Mouse (Mus musculus) R1 (cell line): ENCODE data around the gene Gm13290.
"Not testable (repeated sequence)": the region's sequence is repeated elsewhere in the genome, so short reads cannot be mapped to it uniquely, and the experiment has no call there.

Experiments used
- DNase-seq: peaks from one replicate; pipeline ENCODE4 v3.0.0-alpha.2; 2018; ENCODE audit warnings: low read depth, low spot score

Gm13290 gene

DNA sequence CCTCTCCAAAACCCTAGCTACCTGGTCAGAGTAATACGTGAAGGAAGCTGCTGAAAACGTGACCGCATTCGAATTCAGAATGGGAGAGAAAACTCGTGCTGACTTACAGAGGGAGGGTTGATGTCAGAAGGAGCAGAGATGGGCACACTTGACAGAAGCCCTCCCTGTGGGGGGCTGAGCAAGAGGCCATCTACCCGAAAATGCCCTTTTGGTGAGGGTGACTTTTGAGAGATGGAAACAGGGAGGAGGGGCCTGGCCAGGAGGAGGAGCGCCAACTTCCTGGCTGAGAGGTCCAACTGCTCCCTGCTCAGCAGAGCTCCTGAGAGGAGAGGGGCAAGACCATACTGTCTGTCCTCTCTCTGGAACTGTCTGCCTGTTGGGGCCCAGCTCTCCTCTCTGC, 8.2 kb downstream of the Gm13290 start, which contains the start of gene Ifnz:
Ifnz (plus strand) TSS at position 301 of the 400 bp plus-strand sequence.
- not testable (repeated sequence) for DNase-seq

DNA sequence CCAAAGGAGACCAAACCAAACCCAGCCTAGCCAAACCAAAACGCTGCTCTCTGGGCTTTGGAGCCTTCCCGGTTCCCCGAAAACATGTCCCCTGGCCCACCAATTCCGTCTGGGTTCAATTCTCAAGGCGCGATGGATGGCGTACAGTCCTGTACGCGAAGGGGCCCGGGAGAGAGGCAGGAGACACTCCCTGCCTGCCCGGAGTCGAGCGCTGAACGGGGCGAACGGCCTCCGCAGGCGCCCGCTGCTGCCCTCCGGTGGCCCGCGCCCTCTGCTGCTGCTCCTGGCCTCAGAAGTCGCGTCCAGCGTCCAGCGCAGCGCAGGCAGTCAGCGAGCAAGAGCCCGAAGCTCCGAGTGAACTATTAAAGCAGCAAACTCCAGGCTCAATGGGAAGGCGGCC, 8.7 kb downstream of the Gm13290 start:
- not testable (repeated sequence) for DNase-seq

DNA sequence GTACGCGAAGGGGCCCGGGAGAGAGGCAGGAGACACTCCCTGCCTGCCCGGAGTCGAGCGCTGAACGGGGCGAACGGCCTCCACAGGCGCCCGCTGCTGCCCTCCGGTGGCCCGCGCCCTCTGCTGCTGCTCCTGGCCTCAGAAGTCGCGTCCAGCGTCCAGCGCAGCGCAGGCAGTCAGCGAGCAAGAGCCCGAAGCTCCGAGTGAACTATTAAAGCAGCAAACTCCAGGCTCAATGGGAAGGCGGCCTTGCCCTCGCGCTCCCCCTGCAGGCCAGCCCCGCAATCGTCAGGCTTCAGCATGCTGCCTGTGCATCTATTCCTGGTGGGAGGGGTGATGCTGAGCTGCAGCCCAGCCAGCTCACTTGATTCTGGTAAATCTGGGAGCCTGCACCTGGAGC, 11.8 kb downstream of the Gm13290 start, which contains the start of gene Gm13276:
Gm13276 (plus strand) TSS at position 301 of the 400 bp plus-strand sequence.
- not testable (repeated sequence) for DNase-seq

GRCm38 (mm10) chr4:88788402-88788801, 14.8 kb downstream of the Gm13290 start, which contains the start of gene Gm13277:
Gm13277 (plus strand) TSS chr4:88788632.
- DNase-seq = not testable (repeated sequence)

- DNase-seq = not testable (repeated sequence)
Observed at GRCm38 (mm10) chr4:88791250-88791649, 17.6 kb downstream of the Gm13290 start, which contains the start of gene Gm13278. Gm13278 (plus strand) TSS chr4:88791550.

DNA sequence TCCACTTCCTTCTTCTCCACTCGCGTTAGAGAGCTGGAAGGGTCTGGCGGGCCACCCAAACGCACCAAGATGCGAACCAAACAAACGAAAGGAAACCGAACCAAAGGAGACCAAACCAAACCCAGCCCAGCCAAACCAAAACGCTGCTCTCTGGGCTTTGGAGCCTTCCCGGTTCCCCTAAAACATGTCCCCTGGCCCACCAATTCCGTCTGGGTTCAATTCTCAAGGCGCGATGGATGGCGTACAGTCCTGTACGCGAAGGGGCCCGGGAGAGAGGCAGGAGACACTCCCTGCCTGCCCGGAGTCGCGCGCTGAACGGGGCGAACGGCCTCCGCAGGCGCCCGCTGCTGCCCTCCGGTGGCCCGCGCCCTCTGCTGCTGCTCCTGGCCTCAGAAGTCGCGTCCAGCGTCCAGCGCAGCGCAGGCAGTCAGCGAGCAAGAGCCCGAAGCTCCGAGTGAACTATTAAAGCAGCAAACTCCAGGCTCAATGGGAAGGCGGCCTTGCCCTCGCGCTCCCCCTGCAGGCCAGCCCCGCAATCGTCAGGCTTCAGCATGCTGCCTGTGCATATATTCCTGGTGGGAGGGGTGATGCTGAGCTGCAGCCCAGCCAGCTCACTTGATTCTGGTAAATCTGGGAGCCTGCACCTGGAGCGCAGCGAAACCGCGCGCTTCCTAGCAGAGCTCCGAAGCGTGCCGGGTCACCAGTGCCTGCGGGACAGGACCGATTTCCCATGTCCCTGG, 20.5 kb downstream of the Gm13290 start, which contains the start of gene Gm13275:
Gm13275 (plus strand) TSS at position 552 of the 740 bp plus-strand sequence.
- DNase-seq = not testable (repeated sequence)

DNA sequence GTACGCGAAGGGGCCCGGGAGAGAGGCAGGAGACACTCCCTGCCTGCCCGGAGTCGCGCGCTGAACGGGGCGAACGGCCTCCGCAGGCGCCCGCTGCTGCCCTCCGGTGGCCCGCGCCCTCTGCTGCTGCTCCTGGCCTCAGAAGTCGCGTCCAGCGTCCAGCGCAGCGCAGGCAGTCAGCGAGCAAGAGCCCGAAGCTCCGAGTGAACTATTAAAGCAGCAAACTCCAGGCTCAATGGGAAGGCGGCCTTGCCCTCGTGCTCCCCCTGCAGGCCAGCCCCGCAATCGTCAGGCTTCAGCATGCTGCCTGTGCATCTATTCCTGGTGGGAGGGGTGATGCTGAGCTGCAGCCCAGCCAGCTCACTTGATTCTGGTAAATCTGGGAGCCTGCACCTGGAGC, 23.5 kb downstream of the Gm13290 start, which contains the start of gene Gm13279:
Gm13279 (plus strand) TSS at position 301 of the 400 bp plus-strand sequence.
- not testable (repeated sequence) for DNase-seq

DNA sequence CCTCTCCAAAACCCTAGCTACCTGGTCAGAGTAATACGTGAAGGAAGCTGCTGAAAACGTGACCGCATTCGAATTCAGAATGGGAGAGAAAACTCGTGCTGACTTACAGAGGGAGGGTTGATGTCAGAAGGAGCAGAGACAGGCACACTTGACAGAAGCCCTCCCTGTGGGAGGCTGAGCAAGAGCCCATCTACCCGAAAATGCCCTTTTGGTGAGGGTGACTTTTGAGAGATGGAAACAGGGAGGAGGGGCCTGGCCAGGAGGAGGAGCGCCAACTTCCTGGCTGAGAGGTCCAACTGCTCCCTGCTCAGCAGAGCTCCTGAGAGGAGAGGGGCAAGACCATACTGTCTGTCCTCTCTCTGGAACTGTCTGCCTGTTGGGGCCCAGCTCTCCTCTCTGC, 25.7 kb downstream of the Gm13290 start, which contains the start of gene Gm13285:
Gm13285 (plus strand) TSS at position 301 of the 400 bp plus-strand sequence.
- DNase-seq = not testable (repeated sequence)

- DNase-seq = not testable (repeated sequence)
Observed at GRCm38 (mm10) chr4:88802954-88803353, 29.3 kb downstream of the Gm13290 start, which contains the start of gene Gm13287. Gm13287 (plus strand) TSS chr4:88803254.

GRCm38 (mm10) chr4:88805231-88805630, 31.6 kb downstream of the Gm13290 start, which contains the start of gene Gm13288:
Gm13288 (plus strand) TSS chr4:88805531.
- not testable (repeated sequence) for DNase-seq

DNA sequence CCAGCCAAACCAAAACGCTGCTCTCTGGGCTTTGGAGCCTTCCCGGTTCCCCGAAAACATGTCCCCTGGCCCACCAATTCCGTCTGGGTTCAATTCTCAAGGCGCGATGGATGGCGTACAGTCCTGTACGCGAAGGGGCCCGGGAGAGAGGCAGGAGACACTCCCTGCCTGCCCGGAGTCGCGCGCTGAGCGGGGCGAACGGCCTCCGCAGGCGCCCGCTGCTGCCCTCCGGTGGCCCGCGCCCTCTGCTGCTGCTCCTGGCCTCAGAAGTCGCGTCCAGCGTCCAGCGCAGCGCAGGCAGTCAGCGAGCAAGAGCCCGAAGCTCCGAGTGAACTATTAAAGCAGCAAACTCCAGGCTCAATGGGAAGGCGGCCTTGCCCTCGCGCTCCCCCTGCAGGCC, 32.1 kb downstream of the Gm13290 start:
- DNase-seq = not testable (repeated sequence)

DNA sequence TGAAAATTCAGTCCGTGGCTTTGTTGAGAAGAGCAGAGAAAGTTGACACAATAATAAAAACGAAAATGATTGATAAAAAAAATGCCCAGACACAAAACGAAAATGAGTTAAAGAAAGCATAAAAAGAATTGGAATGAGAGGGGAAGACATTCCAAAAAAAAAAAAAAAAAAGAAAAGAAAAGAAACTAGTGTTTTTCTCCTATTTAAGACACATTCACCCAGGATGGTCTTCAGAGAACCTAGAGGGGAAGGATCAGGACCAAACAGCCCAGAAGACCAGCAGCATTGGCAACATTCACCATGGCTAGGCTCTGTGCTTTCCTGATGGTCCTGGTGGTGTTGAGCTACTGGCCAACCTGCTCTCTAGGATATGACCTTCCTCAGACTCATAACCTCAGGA, 42.3 kb downstream of the Gm13290 start, which contains the start of gene Ifna7:
Ifna7 (plus strand) TSS at position 301 of the 400 bp plus-strand sequence.
- no peak for DNase-seq

- no peak for DNase-seq
Observed at GRCm38 (mm10) chr4:88819659-88820058, 46.0 kb downstream of the Gm13290 start, which contains the start of gene Ifna11. Ifna11 (plus strand) TSS chr4:88819959.

DNA sequence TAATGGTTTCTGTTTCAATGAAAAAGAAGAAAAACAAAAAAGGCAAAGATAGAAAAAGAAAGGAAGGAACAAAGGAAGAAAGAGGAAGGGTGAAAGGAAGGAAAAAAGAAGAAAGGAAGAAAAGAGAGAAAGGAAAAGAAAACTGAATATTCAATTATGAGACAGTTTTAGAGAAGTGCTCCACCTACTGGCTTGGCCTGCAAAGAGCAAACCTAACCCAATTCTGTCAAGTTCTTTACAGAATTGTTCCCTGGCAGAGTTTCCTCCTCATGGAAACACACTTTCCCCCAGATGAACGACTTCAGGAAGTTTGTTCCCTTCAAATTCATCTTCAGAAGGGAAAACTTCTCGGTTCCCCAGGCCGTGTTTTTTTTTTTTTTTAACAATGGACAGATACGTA, 49.4 kb downstream of the Gm13290 start:
- no peak for DNase-seq
